Mouse (Mus musculus) heart, adult 2 months (tissue): ENCODE measurements at regions not wholly inside any gene's neighbourhood (a gene's known extent, or its start where the extent isn't known, plus 50 kb on each side); places are given as distances from the start of the nearest gene placed in this dataset.

Experiments used
- CTCF ChIP-seq: fragments of 200-600 bp; IDR thresholded peaks from 2 replicates; pipeline ENCODE4 v1.8.1; 2022; ENCODE audit warnings: antibody characterized with exemption, mild to moderate bottlenecking, moderate library complexity
- EP300 ChIP-seq: fragments of 200-500 bp; IDR thresholded peaks from 2 replicates; pipeline ENCODE4 v1.6.1; 2011; ENCODE audit warnings: low read depth, low read length, control low read depth; ENCODE audit not compliant: insufficient read depth
- POLR2A ChIP-seq: fragments of 200-500 bp; IDR thresholded peaks from 2 replicates; pipeline ENCODE4 v1.6.1; 2011; ENCODE audit warnings: mild to moderate bottlenecking, low read depth, low read length, control low read depth; ENCODE audit not compliant: insufficient read depth

DNA sequence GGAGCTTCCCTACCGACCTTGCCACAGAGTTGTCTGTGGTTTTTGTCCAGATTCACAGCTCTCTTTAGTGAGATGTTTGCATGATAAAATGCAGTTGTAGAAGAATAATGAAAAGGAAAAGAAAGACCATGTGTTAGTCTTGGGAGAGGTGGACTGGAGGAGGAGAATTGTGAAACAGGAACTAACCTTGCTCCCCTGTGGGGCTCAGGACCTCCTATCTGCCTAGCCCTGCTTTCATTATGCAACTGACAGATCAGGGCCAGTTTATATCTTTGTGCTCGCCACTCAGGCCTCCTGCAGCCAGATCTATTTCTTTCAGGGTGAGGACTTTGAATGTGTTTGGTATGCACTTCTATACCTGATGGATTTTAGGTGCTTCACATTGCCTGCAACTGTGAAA is 140.4 kb downstream of the Ankrd50 start:
- TF ChIP-seq CTCF (no peak), EP300 (no peak), POLR2A (no peak)
